Mouse (Mus musculus) stomach, embryonic 16.5 days (tissue): Measurements from ENCODE around the gene Wdfy1. TPM values are rescaled to one million over a fixed set of nuclear protein-coding genes. Genes with fewer than 3 reads are reported as not detected.

Source experiments
- ATAC-seq: fragments of 200-750 bp; cut with Nextera tagmentation; 2 replicates; pipeline ENCODE4 v1.8.0; 2017; ENCODE audit warnings: moderate number of reproducible peaks, moderate TSS enrichment; ENCODE audit not compliant: insufficient read depth, low FRiP score
- H3K27ac ChIP-seq: fragments of 300-500 bp; sonication (generic); 2 replicates; pipeline ENCODE4 v1.5.1; 2014; ENCODE audit warnings: low read length
- H3K27me3 ChIP-seq: fragments of 300-500 bp; sonication (generic); 2 replicates; pipeline ENCODE4 v1.6.1; 2014; ENCODE audit warnings: low read length, control low read depth, mixed read lengths; ENCODE audit not compliant: control insufficient read depth, insufficient read depth
- H3K36me3 ChIP-seq: fragments of 300-500 bp; sonication (generic); 2 replicates; pipeline ENCODE4 v1.6.1; 2014; ENCODE audit warnings: low read length; ENCODE audit not compliant: control insufficient read depth, insufficient read depth
- H3K4me1 ChIP-seq: fragments of 300-500 bp; sonication (generic); 2 replicates; pipeline ENCODE4 v1.6.1; 2014; ENCODE audit warnings: low read length, control low read depth, mixed read lengths; ENCODE audit not compliant: control insufficient read depth, insufficient read depth
- H3K4me2 ChIP-seq: fragments of 300-500 bp; sonication (generic); 2 replicates; pipeline ENCODE4 v1.6.1; 2014; ENCODE audit warnings: low read depth, low read length, mixed read lengths
- H3K4me3 ChIP-seq: fragments of 300-500 bp; sonication (generic); replicated peaks from 2 replicates; pipeline ENCODE4 v1.5.1; 2014; ENCODE audit warnings: mild to moderate bottlenecking, low read length
- H3K9ac ChIP-seq: fragments of 300-500 bp; sonication (generic); 2 replicates; pipeline ENCODE4 v1.6.1; 2014; ENCODE audit warnings: low read length
- H3K9me3 ChIP-seq: fragments of 300-500 bp; sonication (generic); replicated peaks from 2 replicates; pipeline ENCODE4 v1.6.1; 2016; ENCODE audit warnings: low read length, control low read depth; ENCODE audit not compliant: control insufficient read depth
- WGBS: fragments of 180-500 bp; shearing (Covaris S2); extraction: QIAGEN DNeasy Blood & Tissue Kit; methylation state at CpG from one replicate; pipeline ENCODE4 v1.1.7; 2014; 5-methylcytosine and 5-hydroxymethylcytosine counted together
- polyA plus RNA-seq: library from polyadenylated mRNA; unstranded; fragments of >200 nt; fragmentation: Nextera tagmentation; extraction: Ambion mirVana; gene quantifications from 2 replicates; pipeline ENCODE4 v1.2.1, GENCODE M21; 2015

Gene Wdfy1
- polyA plus RNA-seq, 1 experiment from 2014 or later = 41.8 TPM

DNA sequence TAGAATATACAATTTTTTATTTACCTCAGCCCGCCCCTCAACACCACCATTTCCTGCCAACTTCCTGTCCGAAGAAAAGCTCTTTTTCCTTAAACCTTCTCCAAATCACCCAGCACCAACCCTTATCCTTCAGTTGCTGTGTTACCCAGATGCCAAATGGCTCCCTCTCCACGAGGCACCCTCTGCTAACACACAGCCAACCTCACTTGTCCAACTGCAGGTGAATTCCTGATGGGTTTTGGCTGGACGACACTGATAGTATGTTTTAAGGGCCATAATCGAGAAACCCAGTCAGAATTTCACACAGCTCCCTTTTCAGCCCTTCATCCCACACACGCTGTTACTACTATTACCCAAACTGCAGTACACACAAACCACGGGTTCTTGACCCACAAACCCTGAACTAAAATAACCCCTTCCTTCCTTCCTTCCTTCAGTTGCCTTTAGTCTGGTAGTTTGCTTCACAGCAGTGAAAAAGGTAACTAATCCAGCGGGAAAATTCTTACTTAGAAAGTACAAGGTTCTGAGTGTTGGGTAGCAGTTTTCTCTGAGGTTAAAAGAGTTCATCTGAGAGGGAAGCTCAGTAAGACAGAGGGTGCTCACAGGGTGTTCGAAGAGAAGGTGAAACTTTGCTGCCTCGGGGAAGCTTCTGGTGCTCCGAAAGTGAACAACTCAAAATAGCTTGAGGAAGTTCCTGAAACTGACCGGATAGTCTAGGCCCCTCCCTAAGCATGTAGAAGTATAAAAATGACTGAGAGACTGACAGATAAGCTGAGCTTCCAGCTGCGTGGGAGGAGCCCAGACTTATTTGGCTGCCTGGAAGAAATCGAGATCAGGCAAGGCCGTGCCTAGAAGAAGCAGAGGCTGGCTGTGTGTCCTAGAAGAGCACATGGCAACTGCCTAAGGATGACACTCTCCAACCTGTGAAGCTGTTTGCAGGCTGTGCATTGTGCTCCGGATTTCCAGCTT is 13.4 kb downstream of the Wdfy1 start:
- H3K9ac ChIP-seq = no peak overlapping the region
- no peak for ATAC-seq
- H3K27me3 ChIP-seq = no peaks in the 10 kb centered on the region
- H3K27ac ChIP-seq = no peak overlapping the region
- peaks cover 18% of the 10 kb centered on the region; the same call in 1 of the 2 replicates for H3K4me1 ChIP-seq
- H3K4me3 ChIP-seq = peak overlapping the region; percentile 65; the same call in 1 of the 2 replicates
- H3K36me3 ChIP-seq = no peaks in the 10 kb centered on the region
- WGBS = 49% methylated on average over 16 of the region's 16 CpGs
- no peaks in the 10 kb centered on the region for H3K9me3 ChIP-seq
- H3K4me2 ChIP-seq = peak overlapping the region; percentile 90

DNA sequence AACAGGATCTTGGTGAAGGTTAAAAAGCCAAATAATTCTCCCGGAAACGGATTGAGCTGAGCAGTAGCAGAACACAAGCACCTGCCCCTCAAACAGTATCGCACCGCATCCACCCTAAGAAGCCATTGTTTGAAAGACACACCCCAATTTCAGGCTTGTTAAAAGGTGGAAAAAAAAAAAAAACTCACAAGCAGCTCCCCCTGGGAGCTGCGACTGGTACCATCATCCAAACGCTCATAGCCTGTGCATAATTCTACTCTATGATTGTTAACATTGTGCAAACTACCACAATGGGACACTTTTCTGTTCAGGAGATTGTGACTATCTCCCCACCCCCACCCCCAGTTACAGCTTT is 14.0 kb downstream of the Wdfy1 start:
- Histone ChIP-seq H3K9me3 (no peaks in the 10 kb centered on the region), H3K27me3 (no peaks in the 10 kb centered on the region), H3K4me2 (peak overlapping the region; percentile 90), H3K9ac (peak overlapping the region; percentile 48; the same call in 1 of the 2 replicates), H3K36me3 (no peaks in the 10 kb centered on the region), H3K4me3 (peak overlapping the region; percentile 65), H3K27ac (no peak overlapping the region), H3K4me1 (peaks cover 21% of the 10 kb centered on the region)
- under 1% methylated on average over 6 of the region's 6 CpGs for WGBS
- ATAC-seq = peak; percentile 12; the same call in 1 of the 2 replicates

DNA sequence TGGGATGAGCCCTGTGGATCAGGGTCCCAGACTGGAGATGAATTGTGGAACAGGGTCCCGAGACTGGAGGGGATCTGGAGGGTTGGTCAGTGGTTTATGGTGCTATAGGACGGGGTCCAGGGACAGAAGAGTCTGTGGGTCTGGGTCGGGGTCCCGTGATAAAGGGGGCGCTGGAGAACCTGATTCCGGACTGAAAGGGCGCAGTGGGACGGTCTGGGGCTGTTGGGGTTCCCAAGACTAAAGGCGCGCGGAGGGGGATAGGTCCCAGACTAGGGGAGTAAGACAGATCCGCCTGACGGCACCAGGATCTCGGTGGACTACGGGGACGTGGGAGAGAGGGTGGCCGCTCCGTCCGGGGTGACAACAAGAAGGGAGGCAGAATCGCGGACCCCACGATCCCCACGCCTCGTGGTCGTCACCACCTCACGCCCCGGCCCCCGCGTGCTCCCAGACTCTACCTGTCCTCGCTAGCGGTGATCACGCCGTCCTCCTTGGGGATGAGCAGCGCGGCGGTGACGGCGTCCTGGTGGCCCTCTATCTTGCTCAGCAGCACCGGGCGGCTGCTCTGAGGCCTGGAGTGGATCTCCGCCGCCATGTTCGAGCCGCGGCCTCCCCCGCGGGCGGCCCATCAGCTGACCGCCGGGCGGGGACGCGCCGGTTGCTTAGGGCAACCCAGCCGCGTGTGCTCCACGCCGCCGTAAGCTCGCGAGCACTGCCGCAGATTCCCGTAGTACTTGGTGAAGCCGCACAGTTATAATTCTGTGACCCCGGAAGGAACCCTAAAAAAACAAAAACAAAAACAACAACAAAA is 14.6 kb downstream of the Wdfy1 start:
- peak overlapping the region; percentile 79 for H3K9ac ChIP-seq
- peak overlapping the region; percentile 90 for H3K4me2 ChIP-seq
- H3K27me3 ChIP-seq = no peaks in the 10 kb centered on the region
- H3K9me3 ChIP-seq = no peaks in the 10 kb centered on the region
- peak; percentile 93 for ATAC-seq
- H3K36me3 ChIP-seq = no peaks in the 10 kb centered on the region
- peak overlapping the region; percentile 65 for H3K4me3 ChIP-seq
- peaks cover 22% of the 10 kb centered on the region for H3K4me1 ChIP-seq
- H3K27ac ChIP-seq = 0 out of 2 replicates have a peak overlapping the region, but pooled peaks have one; percentile 6
- under 1% methylated on average over 65 of the region's 65 CpGs for WGBS

DNA sequence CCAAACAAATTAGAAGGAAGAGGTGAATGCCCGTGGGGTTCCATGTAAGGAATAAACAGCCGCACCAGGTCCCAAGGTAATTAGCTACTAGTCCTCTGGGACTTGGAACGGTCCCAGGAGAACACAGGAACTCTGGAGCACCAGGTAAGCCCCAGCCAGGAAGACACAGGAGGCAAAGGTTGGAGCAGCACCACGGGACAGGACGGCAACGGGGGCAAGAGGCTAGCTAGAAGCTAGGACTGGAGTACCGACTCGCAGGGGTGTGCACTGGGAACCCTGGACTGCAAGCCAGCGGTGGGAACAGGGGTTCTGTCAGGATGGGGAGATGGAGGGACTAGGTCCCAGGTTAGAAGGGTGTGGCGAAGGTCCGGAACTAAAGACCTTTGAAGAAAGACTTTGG is 15.3 kb downstream of the Wdfy1 start:
- Histone ChIP-seq H3K27me3 (no peaks in the 10 kb centered on the region), H3K36me3 (no peaks in the 10 kb centered on the region), H3K4me3 (peak overlapping the region; percentile 65), H3K9me3 (no peaks in the 10 kb centered on the region), H3K4me1 (peaks cover 22% of the 10 kb centered on the region), H3K9ac (peak overlapping the region; percentile 79), H3K27ac (0 out of 2 replicates have a peak overlapping the region, but pooled peaks have one; percentile 6), H3K4me2 (peak overlapping the region; percentile 90)
- 0 out of 2 replicates have a peak, but pooled peaks have one; percentile 1 for ATAC-seq
- 6% methylated on average over 11 of the region's 11 CpGs for WGBS

DNA sequence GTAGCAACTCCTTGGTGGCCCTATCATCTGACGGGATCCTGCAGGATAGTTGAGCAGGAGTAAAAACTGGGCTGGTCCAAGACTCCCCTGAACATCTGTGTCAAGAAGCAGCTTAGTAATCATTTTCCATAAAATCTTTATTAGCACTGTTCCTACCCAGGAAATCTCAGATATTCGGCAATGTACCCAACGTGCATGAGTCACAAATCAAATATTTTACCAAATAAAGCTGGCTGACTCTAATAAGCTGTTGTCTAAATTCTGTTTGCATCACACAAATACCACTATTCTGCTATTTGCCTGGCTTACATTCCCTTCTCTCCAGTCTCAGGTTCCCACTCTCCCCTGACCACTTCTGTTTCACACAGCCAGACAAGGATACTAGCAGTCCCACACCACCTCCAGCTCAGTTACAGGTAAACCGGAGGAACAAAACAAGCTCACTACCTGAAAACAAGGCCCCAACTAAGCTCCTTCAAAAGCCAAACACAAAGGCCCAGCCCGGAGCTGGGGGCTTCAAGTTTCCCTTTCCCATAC is 16.4 kb downstream of the Wdfy1 start:
- 64% methylated on average over 5 of the region's 5 CpGs for WGBS
- no peaks in the 10 kb centered on the region for H3K27me3 ChIP-seq
- H3K9me3 ChIP-seq = no peaks in the 10 kb centered on the region
- no peak overlapping the region for H3K9ac ChIP-seq
- H3K4me2 ChIP-seq = peak overlapping the region; percentile 23; the same call in 1 of the 2 replicates
- no peak overlapping the region for H3K4me3 ChIP-seq
- no peak for ATAC-seq
- peaks cover 22% of the 10 kb centered on the region for H3K4me1 ChIP-seq
- no peak overlapping the region for H3K27ac ChIP-seq
- no peaks in the 10 kb centered on the region for H3K36me3 ChIP-seq

DNA sequence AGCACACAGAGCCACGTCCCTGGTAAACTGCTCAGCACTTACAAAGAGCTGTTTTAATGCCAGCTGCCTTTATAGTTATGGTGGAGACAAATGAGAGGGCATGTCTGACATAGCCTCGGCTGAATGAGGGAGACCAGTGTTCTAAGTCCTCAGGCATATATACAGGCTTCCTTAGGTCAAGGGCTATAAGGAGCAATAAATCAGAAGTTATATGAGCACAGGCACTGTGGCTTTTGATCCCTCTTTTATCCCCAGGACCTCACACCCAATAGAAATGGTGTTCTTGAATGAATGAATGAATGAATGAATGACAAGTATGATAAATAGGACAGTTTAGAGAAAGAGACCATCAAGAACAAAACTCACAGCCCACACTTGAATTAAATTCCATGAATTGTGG is 16.9 kb downstream of the Wdfy1 start:
- Histone ChIP-seq H3K4me2 (no peak overlapping the region), H3K9ac (no peak overlapping the region), H3K4me1 (peaks cover 22% of the 10 kb centered on the region), H3K36me3 (no peaks in the 10 kb centered on the region), H3K4me3 (no peak overlapping the region), H3K9me3 (no peaks in the 10 kb centered on the region), H3K27me3 (no peaks in the 10 kb centered on the region), H3K27ac (no peak overlapping the region)
- WGBS = 41% methylated on average over 2 of the region's 2 CpGs
- ATAC-seq = no peak

DNA sequence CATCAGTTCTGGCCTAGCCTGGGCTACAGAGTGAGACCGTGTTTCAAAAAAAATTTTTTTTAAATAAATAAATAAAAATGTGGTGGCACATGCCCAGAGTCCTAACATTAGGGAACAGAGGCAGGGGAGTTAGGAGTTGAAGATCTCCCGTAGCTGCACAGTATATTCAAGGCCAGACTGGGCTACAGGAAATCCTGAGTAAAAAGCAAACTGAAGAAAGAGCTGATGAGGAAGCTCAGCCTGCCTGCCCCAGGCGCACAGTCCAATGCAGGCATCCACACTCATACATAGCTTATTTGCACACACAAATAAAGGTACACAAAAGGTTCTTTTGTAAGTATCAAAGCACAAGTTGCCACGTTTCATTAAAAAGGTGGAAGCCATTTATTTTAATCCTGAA is 18.3 kb downstream of the Wdfy1 start:
- no peaks in the 10 kb centered on the region for H3K36me3 ChIP-seq
- ATAC-seq = no peak
- H3K4me2 ChIP-seq = no peak overlapping the region
- peak overlapping the region; percentile 4 for H3K27ac ChIP-seq
- no peaks in the 10 kb centered on the region for H3K27me3 ChIP-seq
- WGBS = 69% methylated on average over 4 of the region's 4 CpGs
- no peak overlapping the region for H3K9ac ChIP-seq
- peaks cover 22% of the 10 kb centered on the region for H3K4me1 ChIP-seq
- no peaks in the 10 kb centered on the region for H3K9me3 ChIP-seq
- no peak overlapping the region for H3K4me3 ChIP-seq

DNA sequence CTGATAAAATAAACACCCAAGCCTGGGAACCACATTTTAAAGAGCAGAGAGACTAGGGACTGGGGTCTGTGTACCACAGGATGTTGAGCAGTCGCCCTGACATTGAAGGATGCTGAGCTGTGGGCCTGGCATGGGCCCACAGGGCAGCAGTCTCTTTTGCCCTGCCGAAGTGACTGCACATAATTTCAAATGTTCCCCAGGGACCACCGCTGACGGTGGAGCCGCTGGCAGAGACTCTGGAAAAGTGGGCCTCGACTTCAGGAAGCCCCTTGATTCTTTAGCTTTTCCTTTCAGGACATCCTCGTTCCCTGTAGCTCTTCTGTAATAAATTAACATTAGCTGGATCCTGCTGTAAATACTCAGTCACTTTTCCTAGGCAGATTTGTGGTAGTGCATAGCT is 18.8 kb downstream of the Wdfy1 start:
- H3K4me2 ChIP-seq = no peak overlapping the region
- no peaks in the 10 kb centered on the region for H3K27me3 ChIP-seq
- no peaks in the 10 kb centered on the region for H3K9me3 ChIP-seq
- peaks cover 20% of the 10 kb centered on the region for H3K4me1 ChIP-seq
- H3K9ac ChIP-seq = no peak overlapping the region
- peak overlapping the region; percentile 4; the same call in 1 of the 2 replicates for H3K27ac ChIP-seq
- ATAC-seq = no peak
- no peak overlapping the region for H3K4me3 ChIP-seq
- H3K36me3 ChIP-seq = no peaks in the 10 kb centered on the region
- whole genome bisulfite sequencing = 50% methylated on average over 7 of the region's 7 CpGs
